Mouse (Mus musculus): ENCODE data around the gene Uqcc3.
"Not testable (repeated sequence)": the region's sequence is repeated elsewhere in the genome, so short reads cannot be mapped to it uniquely, and the experiment has no call there.

DNA sequence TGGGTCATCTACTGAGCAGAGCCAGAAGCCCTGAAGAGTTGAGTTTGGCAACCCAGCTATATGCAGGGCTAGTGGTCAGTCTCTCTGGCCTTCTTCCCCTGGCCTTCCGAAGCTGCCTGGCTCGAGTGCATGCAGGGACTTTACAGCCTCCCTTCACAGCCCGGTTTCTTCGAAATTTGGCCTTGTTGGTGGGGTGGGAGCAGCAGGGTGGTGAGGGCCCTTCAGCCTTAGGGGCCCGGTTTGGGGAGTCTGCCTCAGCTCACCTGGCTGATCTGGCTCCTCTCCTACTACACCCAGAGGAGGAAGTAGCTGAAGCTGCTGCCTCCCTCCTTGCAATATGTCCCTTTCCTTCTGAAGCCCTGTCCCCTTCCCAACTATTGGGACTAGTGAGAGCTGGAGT, 15.5 kb upstream of the Uqcc3 start:
- not testable (repeated sequence) for TF ChIP-seq HCFC1 (IDR thresholded peaks at IDR 0.05; ENCODE audit: borderline replicate concordance, insufficient read depth, low read length); CHD2 (IDR thresholded peaks at IDR 0.05; ENCODE audit: low read depth, low read length); MAFK (IDR thresholded peaks at IDR 0.05; ENCODE audit: insufficient read depth, low read depth, low read length); ZC3H11A (IDR thresholded peaks at IDR 0.05; ENCODE audit: borderline replicate concordance, low read depth, low read length)
